Mouse (Mus musculus) right cerebral cortex, postnatal 10 days (tissue): ENCODE data around the gene Atf6.

Experiments used
- DNase-seq, 2 experiments: peaks; one replicate each; pipeline ENCODE4 v3.0.0; 2021; ENCODE audit warnings: low spot score in 2 of 2

Atf6 gene

GRCm38 (mm10) chr1:170771437-170772003 lies 96.1 kb downstream of the Atf6 start:
- DNase-seq, result no peak

DNA sequence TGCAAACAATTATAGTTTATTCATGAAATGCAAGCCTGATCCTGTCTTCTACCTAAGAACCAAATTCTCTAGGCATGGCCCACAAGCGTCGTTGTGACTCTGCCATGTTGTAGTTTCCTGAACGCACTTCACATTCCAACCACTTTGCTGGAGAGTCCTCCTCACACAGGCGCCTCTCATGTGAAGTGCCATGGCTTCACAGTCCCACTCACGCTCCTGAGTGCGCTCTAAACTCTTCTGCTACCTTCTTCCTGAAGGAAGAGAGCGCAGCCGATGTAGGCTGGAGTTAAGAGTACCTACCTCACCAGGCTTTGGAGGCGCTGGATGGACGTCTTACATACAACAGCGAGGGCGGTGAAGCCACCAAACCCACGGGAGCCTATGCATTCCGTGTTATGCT lies 96.9 kb downstream of the Atf6 start:
- DNase-seq, result no peak

- DNase-seq, result no peak
These were observed 100.6 kb downstream of the Atf6 start for GRCm38 (mm10) chr1:170766997-170767396.

DNA sequence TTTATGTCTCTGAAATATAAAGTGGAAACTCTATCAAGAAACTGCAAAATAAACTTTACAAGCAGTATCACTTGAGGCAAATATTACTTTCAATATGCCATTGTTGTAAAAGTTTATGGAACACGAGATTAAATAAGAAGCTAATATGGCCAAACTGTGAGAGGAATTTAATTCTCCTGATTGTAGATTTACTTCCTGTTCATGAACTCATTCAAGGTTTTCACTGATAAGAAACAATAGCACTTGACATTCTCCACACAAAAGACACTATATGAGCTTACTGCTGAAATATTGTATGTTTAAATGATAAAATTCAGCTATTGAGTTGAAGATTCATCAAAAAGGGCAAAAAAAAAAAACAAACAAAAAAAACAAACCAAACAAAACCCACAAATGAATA lies 102.8 kb downstream of the Atf6 start:
- no peak for DNase-seq

- no peak for DNase-seq
These were observed 105.9 kb downstream of the Atf6 start for GRCm38 (mm10) chr1:170761634-170762033.

DNA sequence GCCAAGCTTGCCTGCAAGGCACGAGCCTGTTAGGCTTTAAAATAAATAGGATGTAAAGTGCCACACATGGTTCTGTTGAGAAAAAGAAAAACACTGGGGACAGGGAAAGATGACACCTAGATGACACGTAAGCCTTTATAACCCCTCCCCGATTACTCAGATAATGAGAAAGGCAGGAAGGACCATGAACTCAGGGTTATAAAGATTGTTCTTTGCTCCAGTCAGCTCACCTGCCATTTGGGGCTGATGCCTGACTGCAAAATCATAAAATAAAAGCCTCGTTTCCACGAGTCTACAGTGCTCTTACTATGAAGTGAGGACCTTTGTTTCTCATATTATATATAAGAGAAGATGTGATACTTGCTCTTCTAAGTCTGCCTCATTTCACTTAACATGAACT lies 114.0 kb downstream of the Atf6 start:
- no peak for DNase-seq

DNA sequence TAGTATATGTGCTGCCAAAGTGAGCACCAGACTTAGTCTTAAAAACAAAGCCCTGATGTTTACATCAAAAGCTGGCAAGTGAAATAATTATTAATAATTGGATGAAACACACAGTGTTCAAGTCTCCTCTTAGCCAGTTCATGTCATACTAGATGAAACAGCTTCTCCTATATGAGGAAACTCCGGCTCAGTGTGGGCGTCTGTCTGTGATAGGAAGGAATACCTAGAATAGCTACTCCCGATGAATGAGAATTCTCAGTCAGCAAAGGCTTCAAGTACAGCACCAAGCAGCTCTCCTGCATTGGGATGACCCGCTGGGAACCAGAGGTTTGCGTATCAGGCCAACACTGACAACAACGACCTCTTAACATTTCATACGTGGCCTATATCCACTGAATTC lies 115.8 kb downstream of the Atf6 start:
- no peak for DNase-seq

GRCm38 (mm10) chr1:170746523-170746922 lies 121.0 kb downstream of the Atf6 start:
- DNase-seq, result no peak

GRCm38 (mm10) chr1:170741497-170742246 lies 125.9 kb downstream of the Atf6 start:
- no peak for DNase-seq

DNA sequence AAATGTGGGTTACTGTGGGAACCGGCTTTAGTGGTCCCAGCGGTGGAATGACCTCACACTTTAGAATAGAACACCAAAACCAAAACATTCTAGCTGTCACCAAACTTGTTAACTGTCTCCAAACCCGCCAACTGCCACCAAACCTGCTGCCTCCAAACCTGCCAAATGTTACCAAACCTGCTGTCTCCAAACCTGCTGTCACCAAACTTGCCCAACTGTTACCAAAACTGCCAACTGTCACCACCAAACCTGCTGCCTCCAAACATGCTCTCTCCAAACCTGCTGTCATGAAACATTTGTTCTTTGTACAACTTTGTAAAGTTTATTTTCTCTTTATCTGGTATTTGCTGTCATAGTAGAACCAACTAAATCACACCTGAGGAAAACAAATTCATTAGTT lies 132.7 kb downstream of the Atf6 start:
- DNase-seq, result no peak

DNA sequence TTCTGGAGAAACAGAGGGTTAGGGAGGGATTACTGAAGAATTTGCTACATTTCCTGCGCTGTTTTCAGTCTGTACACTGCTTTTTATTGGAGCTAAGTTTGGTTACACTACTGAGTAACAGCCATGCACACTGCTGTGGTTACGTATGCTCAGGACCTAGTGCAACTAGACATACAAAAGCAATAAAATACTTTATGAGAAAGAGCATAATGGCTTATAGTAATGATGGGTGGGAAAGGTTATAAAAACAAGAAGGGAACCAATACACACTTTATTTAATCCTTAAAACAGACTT lies 135.0 kb downstream of the Atf6 start:
- no peak for DNase-seq

- no peak for DNase-seq
These were observed 135.5 kb downstream of the Atf6 start for GRCm38 (mm10) chr1:170731865-170732595.

GRCm38 (mm10) chr1:170729267-170729962 lies 138.2 kb downstream of the Atf6 start:
- no peak for DNase-seq

GRCm38 (mm10) chr1:170728524-170728923 lies 139.0 kb downstream of the Atf6 start:
- peak; percentile 47 to 49 for DNase-seq

- peak; percentile 59 to 67 for DNase-seq
These were observed 146.0 kb downstream of the Atf6 start for GRCm38 (mm10) chr1:170721560-170721959.

- DNase-seq, result no peak
These were observed 149.3 kb downstream of the Atf6 start for GRCm38 (mm10) chr1:170718133-170718810.

DNA sequence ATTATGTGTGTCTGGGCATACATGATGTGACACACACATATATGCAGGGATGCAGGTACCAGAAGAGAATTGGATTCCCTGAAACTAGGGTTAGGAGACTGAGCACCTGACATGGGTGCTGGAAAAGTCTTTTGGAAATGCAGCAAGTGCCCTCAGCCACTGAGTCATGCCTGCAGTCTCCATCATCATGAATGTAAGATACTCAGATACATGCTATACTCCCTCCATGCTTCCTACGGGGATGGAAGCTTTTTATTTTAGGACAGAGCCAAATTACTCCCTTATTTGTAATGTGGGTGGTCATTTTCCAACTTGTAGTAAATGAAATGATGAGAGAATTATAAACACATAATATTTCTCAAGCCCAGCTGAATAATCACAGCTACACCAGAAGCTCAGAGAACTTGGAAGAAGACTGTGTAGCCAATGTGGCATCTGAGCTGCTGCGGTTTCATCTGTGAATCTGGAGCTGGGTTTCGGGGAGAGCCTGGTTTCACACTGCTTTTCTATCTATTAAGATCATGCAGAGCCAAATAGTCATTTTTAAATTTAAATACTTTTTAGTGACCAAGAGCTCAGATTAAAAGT lies 150.2 kb downstream of the Atf6 start:
- no peak for DNase-seq

- no peak for DNase-seq
These were observed 155.8 kb downstream of the Atf6 start for GRCm38 (mm10) chr1:170711731-170712130.

DNA sequence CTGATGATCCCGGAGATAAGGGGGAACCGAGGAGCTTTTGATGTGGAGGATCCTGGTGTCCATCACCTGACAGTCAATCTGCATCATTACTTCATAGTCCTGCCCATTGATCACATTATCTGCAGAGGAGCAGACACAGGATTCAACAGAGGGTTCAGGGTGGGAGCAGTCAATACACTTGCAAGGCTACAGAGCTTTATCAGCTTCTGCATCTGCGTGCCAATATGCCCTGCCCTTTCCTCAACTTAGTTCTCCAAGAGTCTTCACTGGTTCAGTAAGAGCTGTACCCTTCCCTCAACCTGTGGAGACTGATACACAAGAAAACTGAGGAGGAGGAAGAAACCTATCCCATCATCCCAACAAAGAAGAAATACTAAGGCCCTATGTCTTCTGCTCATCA lies 157.6 kb downstream of the Atf6 start:
- DNase-seq, result no peak

DNA sequence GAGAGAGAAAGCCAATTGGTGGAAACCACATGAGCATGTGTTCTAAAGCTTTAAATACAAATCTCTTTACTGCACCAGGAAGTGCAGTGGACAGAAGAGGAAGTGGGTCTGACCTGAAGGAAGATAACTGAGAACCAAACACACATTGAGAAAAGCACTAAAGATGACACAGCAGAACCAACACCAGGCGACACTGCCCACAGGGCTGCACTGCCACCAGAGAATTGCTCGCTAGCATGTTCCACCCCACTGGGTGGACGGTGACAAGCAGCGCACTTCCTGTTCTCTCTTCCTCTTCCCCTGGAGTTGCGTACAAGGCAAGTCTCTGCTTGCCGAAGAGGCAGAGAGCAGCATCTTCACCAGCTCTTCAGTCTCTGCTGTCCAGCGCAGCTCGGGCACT lies 158.1 kb downstream of the Atf6 start:
- DNase-seq, result peak; percentile 53 to 69

GRCm38 (mm10) chr1:170709034-170709433 lies 158.5 kb downstream of the Atf6 start:
- DNase-seq, result no peak

GRCm38 (mm10) chr1:170706046-170706445 lies 161.5 kb downstream of the Atf6 start:
- no peak for DNase-seq
